Mouse (Mus musculus): ENCODE data around the gene Ccdc194. TPM values are rescaled to one million over a fixed set of nuclear protein-coding genes. Genes with fewer than 3 reads are reported as not detected.
A peak's percentile ranks its signal among the peaks of the same experiment; 100 is the strongest.

The Ccdc194 gene
- total and polyA plus RNA-seq, 2 experiments from 2014 or later = 0.16 to 0.48 TPM

GRCm38 (mm10) chr8:71497077-71497645 lies 28.4 kb downstream of the Ccdc194 start:
- ATAC-seq (no peak), DNase-seq (no peak)
- 89% methylated on average over 1 of the region's 1 CpGs for WGBS
- no peak for TF ChIP-seq CTCF (IDR thresholded peaks at IDR 0.05; ENCODE audit: low read depth)
- Histone ChIP-seq H3K9me3 (ENCODE audit: low read length) (no peaks in the 10 kb centered on the region), H3K9ac (no peak overlapping the region), H3K4me2 (ENCODE audit: low read depth) (no peak overlapping the region), H3K27me3 (ENCODE audit: insufficient read depth, low read length) (no peaks in the 10 kb centered on the region), H3K4me3 (ENCODE audit: low read depth, low read length) (no peak overlapping the region), H3K27ac (ENCODE audit: low read depth, low read length) (no peak overlapping the region), H3K36me3 (ENCODE audit: insufficient read depth) (peaks cover 11% of the 10 kb centered on the region), H3K4me1 (ENCODE audit: insufficient read depth) (no peaks in the 10 kb centered on the region)

GRCm38 (mm10) chr8:71496481-71496880 lies 29.0 kb downstream of the Ccdc194 start:
- Histone ChIP-seq H3K27me3 (ENCODE audit: insufficient read depth, low read length) (no peaks in the 10 kb centered on the region), H3K9ac (no peak overlapping the region), H3K36me3 (ENCODE audit: insufficient read depth) (peaks cover 14% of the 10 kb centered on the region), H3K4me1 (ENCODE audit: insufficient read depth) (no peaks in the 10 kb centered on the region), H3K9me3 (ENCODE audit: low read length) (no peaks in the 10 kb centered on the region), H3K4me2 (ENCODE audit: low read depth) (no peak overlapping the region), H3K27ac (ENCODE audit: low read depth, low read length) (no peak overlapping the region), H3K4me3 (ENCODE audit: low read depth, low read length) (no peak overlapping the region)
- 54% methylated on average over 11 of the region's 11 CpGs for WGBS
- 0 out of 2 replicates have a peak, but pooled peaks have one; percentile 15 for TF ChIP-seq CTCF (IDR thresholded peaks at IDR 0.05; ENCODE audit: low read depth)
- ATAC-seq (no peak), DNase-seq (no peak)

GRCm38 (mm10) chr8:71495811-71496210 lies 29.7 kb downstream of the Ccdc194 start:
- WGBS = 81% methylated on average over 5 of the region's 5 CpGs
- ATAC-seq (no peak), DNase-seq (no peak)
- Histone ChIP-seq H3K27me3 (ENCODE audit: insufficient read depth, low read length) (no peaks in the 10 kb centered on the region), H3K9me3 (ENCODE audit: low read length) (no peaks in the 10 kb centered on the region), H3K27ac (ENCODE audit: low read depth, low read length) (no peak overlapping the region), H3K9ac (no peak overlapping the region), H3K36me3 (ENCODE audit: insufficient read depth) (peaks cover 18% of the 10 kb centered on the region), H3K4me1 (ENCODE audit: insufficient read depth) (no peaks in the 10 kb centered on the region), H3K4me3 (ENCODE audit: low read depth, low read length) (no peak overlapping the region), H3K4me2 (ENCODE audit: low read depth) (no peak overlapping the region)
- no peak for TF ChIP-seq CTCF (IDR thresholded peaks at IDR 0.05; ENCODE audit: low read depth)

GRCm38 (mm10) chr8:71495039-71495438 lies 30.5 kb downstream of the Ccdc194 start:
- Histone ChIP-seq H3K36me3 (ENCODE audit: insufficient read depth) (peaks cover 18% of the 10 kb centered on the region), H3K9ac (no peak overlapping the region), H3K27me3 (ENCODE audit: insufficient read depth, low read length) (no peaks in the 10 kb centered on the region), H3K9me3 (ENCODE audit: low read length) (no peaks in the 10 kb centered on the region), H3K4me3 (ENCODE audit: low read depth, low read length) (no peak overlapping the region), H3K4me1 (ENCODE audit: insufficient read depth) (no peaks in the 10 kb centered on the region), H3K4me2 (ENCODE audit: low read depth) (peak overlapping the region; percentile 35; the same call in 1 of the 2 replicates), H3K27ac (ENCODE audit: low read depth, low read length) (no peak overlapping the region)
- peak; percentile 83 for ATAC-seq
- 19% methylated on average over 16 of the region's 16 CpGs for WGBS
- TF ChIP-seq CTCF (IDR thresholded peaks at IDR 0.05; ENCODE audit: low read depth) = peak; percentile 76
- peak; percentile 84 for DNase-seq

GRCm38 (mm10) chr8:71488454-71488853 lies 37.1 kb downstream of the Ccdc194 start:
- no peak overlapping the region for H3K27ac ChIP-seq (ENCODE audit: low read depth, low read length)
- H3K9me3 ChIP-seq (ENCODE audit: low read length) = no peaks in the 10 kb centered on the region
- ATAC-seq = peak; percentile 90
- peak overlapping the region; percentile 65 for H3K4me3 ChIP-seq (ENCODE audit: low read depth, low read length)
- peak; percentile 95 for DNase-seq
- TF ChIP-seq CTCF (IDR thresholded peaks at IDR 0.05; ENCODE audit: low read depth) = peak; percentile 32
- peak overlapping the region; percentile 47 for H3K9ac ChIP-seq
- H3K36me3 ChIP-seq (ENCODE audit: insufficient read depth) = peaks cover 25% of the 10 kb centered on the region
- peaks cover 5% of the 10 kb centered on the region; the same call in 1 of the 2 replicates for H3K4me1 ChIP-seq (ENCODE audit: insufficient read depth)
- H3K27me3 ChIP-seq (ENCODE audit: insufficient read depth, low read length) = no peaks in the 10 kb centered on the region
- peak overlapping the region; percentile 100 for H3K4me2 ChIP-seq (ENCODE audit: low read depth)
- 1% methylated on average over 22 of the region's 22 CpGs for WGBS

GRCm38 (mm10) chr8:71487691-71488445 lies 37.6 kb downstream of the Ccdc194 start, which contains the start of gene Gtpbp3:
Gene Gtpbp3, plus strand, starts transcription at chr8:71488103.
- ATAC-seq (peak; percentile 38), DNase-seq (peak; percentile 75)
- under 1% methylated on average over 33 of the region's 33 CpGs for WGBS
- Histone ChIP-seq H3K27me3 (ENCODE audit: insufficient read depth, low read length) (no peaks in the 10 kb centered on the region), H3K4me3 (ENCODE audit: low read depth, low read length) (peak within 1 kb of the TSS; percentile 65), H3K4me2 (ENCODE audit: low read depth) (peak within 1 kb of the TSS; percentile 100), H3K9me3 (ENCODE audit: low read length) (no peaks in the 10 kb centered on the region), H3K4me1 (ENCODE audit: insufficient read depth) (peaks cover 5% of the 10 kb centered on the region; the same call in 1 of the 2 replicates), H3K36me3 (ENCODE audit: insufficient read depth) (peaks cover 21% of the 10 kb centered on the region), H3K9ac (peak within 1 kb of the TSS; percentile 47), H3K27ac (ENCODE audit: low read depth, low read length) (peak within 1 kb of the TSS; percentile 57; the same call in 1 of the 2 replicates)
- no peak for TF ChIP-seq CTCF (IDR thresholded peaks at IDR 0.05; ENCODE audit: low read depth)

- no peak for TF ChIP-seq CTCF (IDR thresholded peaks at IDR 0.05; ENCODE audit: low read depth)
- no peak overlapping the region; the same call in 1 of the 2 replicates for H3K27ac ChIP-seq (ENCODE audit: low read depth, low read length)
- no peak for ATAC-seq
- no peaks in the 10 kb centered on the region for H3K9me3 ChIP-seq (ENCODE audit: low read length)
- peak overlapping the region; percentile 98; the same call in 1 of the 2 replicates for H3K9ac ChIP-seq
- no peak for DNase-seq
- no peaks in the 10 kb centered on the region for H3K27me3 ChIP-seq (ENCODE audit: insufficient read depth, low read length)
- peak overlapping the region; percentile 60 for H3K4me2 ChIP-seq (ENCODE audit: low read depth)
- H3K4me3 ChIP-seq (ENCODE audit: low read depth, low read length) = peak overlapping the region; percentile 79
- WGBS = 9% methylated on average over 7 of the region's 7 CpGs
- peaks cover 21% of the 10 kb centered on the region for H3K36me3 ChIP-seq (ENCODE audit: insufficient read depth)
- peaks cover 5% of the 10 kb centered on the region; the same call in 1 of the 2 replicates for H3K4me1 ChIP-seq (ENCODE audit: insufficient read depth)
These were observed 39.4 kb downstream of the Ccdc194 start for GRCm38 (mm10) chr8:71486136-71486529.

Data from forebrain, postnatal 0 days (tissue).